Mouse (Mus musculus) spleen, postnatal 4 days (tissue): Measurements from ENCODE around the gene Foxk1.
A peak's percentile ranks its signal among the peaks of the same experiment; 100 is the strongest.

Experiments
- DNase-seq, 2 experiments: peaks; one replicate each; pipeline ENCODE4 v3.0.0; 2022; ENCODE audit warnings: low spot score in 2 of 2

Foxk1 gene

GRCm38 (mm10) chr5:142418419-142418818 lies 17.1 kb downstream of the Foxk1 start:
- DNase-seq: no peak

GRCm38 (mm10) chr5:142420317-142420716 lies 19.0 kb downstream of the Foxk1 start:
- no peak for DNase-seq

GRCm38 (mm10) chr5:142420920-142421319 lies 19.6 kb downstream of the Foxk1 start:
- no peak for DNase-seq

GRCm38 (mm10) chr5:142421886-142422285 lies 20.6 kb downstream of the Foxk1 start:
- no peak for DNase-seq

GRCm38 (mm10) chr5:142423141-142423540 lies 21.8 kb downstream of the Foxk1 start:
- no peak for DNase-seq

- no peak for DNase-seq
These were observed 22.4 kb downstream of the Foxk1 start for GRCm38 (mm10) chr5:142423701-142424100.

- DNase-seq: peak in 1 of 2 experiments; percentile 22
These were observed 23.5 kb downstream of the Foxk1 start for GRCm38 (mm10) chr5:142424627-142425349.

- no peak for DNase-seq
These were observed 25.2 kb downstream of the Foxk1 start for GRCm38 (mm10) chr5:142426476-142426875.

GRCm38 (mm10) chr5:142427876-142428275 lies 26.6 kb downstream of the Foxk1 start:
- DNase-seq: no peak

GRCm38 (mm10) chr5:142428691-142429090 lies 27.4 kb downstream of the Foxk1 start:
- no peak for DNase-seq

- no peak for DNase-seq
These were observed 29.7 kb downstream of the Foxk1 start for GRCm38 (mm10) chr5:142431029-142431428.

GRCm38 (mm10) chr5:142431811-142432434 lies 30.6 kb downstream of the Foxk1 start:
- no peak for DNase-seq

- no peak for DNase-seq
These were observed 31.4 kb downstream of the Foxk1 start for GRCm38 (mm10) chr5:142432695-142433094.

- DNase-seq: no peak
These were observed 32.8 kb downstream of the Foxk1 start for GRCm38 (mm10) chr5:142434052-142434451.

GRCm38 (mm10) chr5:142435736-142436135 lies 34.4 kb downstream of the Foxk1 start:
- no peak for DNase-seq

GRCm38 (mm10) chr5:142438380-142438938 lies 37.2 kb downstream of the Foxk1 start:
- DNase-seq: no peak

GRCm38 (mm10) chr5:142439911-142440432 lies 38.7 kb downstream of the Foxk1 start:
- peak in 1 of 2 experiments; percentile 76 for DNase-seq

- peak; percentile 91 to 92 for DNase-seq
These were observed 39.3 kb downstream of the Foxk1 start for GRCm38 (mm10) chr5:142440451-142441147.

GRCm38 (mm10) chr5:142441332-142442044 lies 40.2 kb downstream of the Foxk1 start:
- DNase-seq: peak in 1 of 2 experiments; percentile 76

- no peak for DNase-seq
These were observed 40.7 kb downstream of the Foxk1 start for GRCm38 (mm10) chr5:142442045-142442440.

GRCm38 (mm10) chr5:142443514-142443913 lies 42.2 kb downstream of the Foxk1 start:
- DNase-seq: peak in 1 of 2 experiments; percentile 34
